Mouse (Mus musculus): ENCODE data around the gene Sept12. TPM values are rescaled to one million over a fixed set of nuclear protein-coding genes. Genes with fewer than 3 reads are reported as not detected.
A peak's percentile ranks its signal among the peaks of the same experiment; 100 is the strongest.

Gene Sept12
- polyA plus RNA-seq, 1 experiment, result not detected

GRCm38 (mm10) chr16:4978275-4979051, 19.2 kb downstream of the Sept12 start:
- TF ChIP-seq GATA1 (IDR thresholded peaks at IDR 0.05; ENCODE audit: borderline replicate concordance, low read length) (no peak), FLI1 (IDR thresholded peaks at IDR 0.05; ENCODE audit: low read length) (no peak)
- peaks cover 31% of the 10 kb centered on the region for H3K27me3 ChIP-seq (replicated peaks)
- no peaks in the 10 kb centered on the region for H3K36me3 ChIP-seq (replicated peaks; ENCODE audit: low read length)
- no peak overlapping the region for H3K4me3 ChIP-seq (replicated peaks)
- peaks cover 12% of the 10 kb centered on the region for H3K4me1 ChIP-seq
- no peaks in the 10 kb centered on the region for H3K9me3 ChIP-seq

GRCm38 (mm10) chr16:4976180-4976579, 21.5 kb downstream of the Sept12 start:
- Histone ChIP-seq H3K36me3 (replicated peaks; ENCODE audit: low read length) (no peaks in the 10 kb centered on the region), H3K9me3 (no peaks in the 10 kb centered on the region), H3K4me3 (replicated peaks) (no peak overlapping the region), H3K4me1 (peaks cover 21% of the 10 kb centered on the region), H3K27me3 (replicated peaks) (peaks cover 31% of the 10 kb centered on the region)
- no peak for TF ChIP-seq FLI1 (IDR thresholded peaks at IDR 0.05; ENCODE audit: low read length)
- no peak for TF ChIP-seq GATA1 (IDR thresholded peaks at IDR 0.05; ENCODE audit: borderline replicate concordance, low read length)

- Histone ChIP-seq H3K36me3 (replicated peaks; ENCODE audit: low read length) (no peaks in the 10 kb centered on the region), H3K27me3 (replicated peaks) (peaks cover 28% of the 10 kb centered on the region), H3K4me1 (peaks cover 22% of the 10 kb centered on the region), H3K4me3 (replicated peaks) (no peak overlapping the region), H3K9me3 (no peaks in the 10 kb centered on the region)
- no peak for TF ChIP-seq FLI1 (IDR thresholded peaks at IDR 0.05; ENCODE audit: low read length)
- no peak for TF ChIP-seq GATA1 (IDR thresholded peaks at IDR 0.05; ENCODE audit: borderline replicate concordance, low read length)
These were observed 23.1 kb downstream of the Sept12 start for GRCm38 (mm10) chr16:4974521-4974920.

- Histone ChIP-seq H3K4me1 (peaks cover 31% of the 10 kb centered on the region), H3K4me3 (replicated peaks) (no peak overlapping the region), H3K9me3 (no peaks in the 10 kb centered on the region), H3K36me3 (replicated peaks; ENCODE audit: low read length) (peaks cover 8% of the 10 kb centered on the region), H3K27me3 (replicated peaks) (peaks cover 11% of the 10 kb centered on the region)
- TF ChIP-seq FLI1 (IDR thresholded peaks at IDR 0.05; ENCODE audit: low read length) (no peak), GATA1 (IDR thresholded peaks at IDR 0.05; ENCODE audit: borderline replicate concordance, low read length) (no peak)
These were observed 26.0 kb downstream of the Sept12 start for GRCm38 (mm10) chr16:4971626-4972025.

GRCm38 (mm10) chr16:4969055-4969843, 28.4 kb downstream of the Sept12 start:
- H3K36me3 ChIP-seq (replicated peaks; ENCODE audit: low read length), result peaks cover 16% of the 10 kb centered on the region

GRCm38 (mm10) chr16:4968426-4968825, 29.2 kb downstream of the Sept12 start:
- Histone ChIP-seq H3K36me3 (replicated peaks; ENCODE audit: low read length) (peaks cover 16% of the 10 kb centered on the region), H3K27me3 (replicated peaks) (no peaks in the 10 kb centered on the region), H3K4me3 (replicated peaks) (no peak overlapping the region), H3K4me1 (peaks cover 53% of the 10 kb centered on the region), H3K9me3 (no peaks in the 10 kb centered on the region)
- no peak for TF ChIP-seq FLI1 (IDR thresholded peaks at IDR 0.05; ENCODE audit: low read length)
- TF ChIP-seq GATA1 (IDR thresholded peaks at IDR 0.05; ENCODE audit: borderline replicate concordance, low read length), result no peak

More at GRCm38 (mm10) chr16:4969055-4969843, 28.4 kb downstream of the Sept12 start:
- peaks cover 51% of the 10 kb centered on the region for H3K4me1 ChIP-seq
- TF ChIP-seq FLI1 (IDR thresholded peaks at IDR 0.05; ENCODE audit: low read length) (no peak), GATA1 (IDR thresholded peaks at IDR 0.05; ENCODE audit: borderline replicate concordance, low read length) (no peak)
- H3K27me3 ChIP-seq (replicated peaks), result peaks cover 3% of the 10 kb centered on the region
- H3K9me3 ChIP-seq, result no peaks in the 10 kb centered on the region
- H3K4me3 ChIP-seq (replicated peaks), result peak overlapping the region; percentile 80

GRCm38 (mm10) chr16:4965392-4966129, 32.1 kb downstream of the Sept12 start:
- Histone ChIP-seq H3K4me3 (replicated peaks) (peak overlapping the region; percentile 97), H3K9me3 (no peaks in the 10 kb centered on the region), H3K27me3 (replicated peaks) (no peaks in the 10 kb centered on the region), H3K36me3 (replicated peaks; ENCODE audit: low read length) (peaks cover 18% of the 10 kb centered on the region), H3K4me1 (peaks cover 73% of the 10 kb centered on the region)
- no peak for TF ChIP-seq GATA1 (IDR thresholded peaks at IDR 0.05; ENCODE audit: borderline replicate concordance, low read length)
- TF ChIP-seq FLI1 (IDR thresholded peaks at IDR 0.05; ENCODE audit: low read length), result no peak

GRCm38 (mm10) chr16:4964731-4965391, 32.8 kb downstream of the Sept12 start:
- Histone ChIP-seq H3K36me3 (replicated peaks; ENCODE audit: low read length) (peaks cover 25% of the 10 kb centered on the region), H3K4me1 (peaks cover 79% of the 10 kb centered on the region), H3K9me3 (no peaks in the 10 kb centered on the region), H3K4me3 (replicated peaks) (peak overlapping the region; percentile 97), H3K27me3 (replicated peaks) (no peaks in the 10 kb centered on the region)
- no peak for TF ChIP-seq GATA1 (IDR thresholded peaks at IDR 0.05; ENCODE audit: borderline replicate concordance, low read length)
- no peak for TF ChIP-seq FLI1 (IDR thresholded peaks at IDR 0.05; ENCODE audit: low read length)

Data from megakaryocyte, embryonic 14.5 days (primary cell).